Mouse (Mus musculus) kidney, adult 9 months (tissue): ENCODE results near the gene Ptger3.
A peak's percentile ranks its signal among the peaks of the same experiment; 100 is the strongest.

Experiments used
- DNase-seq: peaks from one replicate; pipeline ENCODE4 v3.0.0; 2022

Ptger3 gene

GRCm38 (mm10) chr3:157597837-157598379 lies 31.2 kb downstream of the Ptger3 start:
- no peak for DNase-seq

GRCm38 (mm10) chr3:157604684-157605410 lies 38.2 kb downstream of the Ptger3 start:
- DNase-seq: no peak

- no peak for DNase-seq
Observed at GRCm38 (mm10) chr3:157605411-157605740, 38.7 kb downstream of the Ptger3 start.

- no peak for DNase-seq
Observed at GRCm38 (mm10) chr3:157613542-157613941, 46.9 kb downstream of the Ptger3 start.

- DNase-seq: no peak
Observed at GRCm38 (mm10) chr3:157616949-157617348, 50.3 kb downstream of the Ptger3 start.

- no peak for DNase-seq
Observed at GRCm38 (mm10) chr3:157627407-157627806, 60.7 kb downstream of the Ptger3 start.

- DNase-seq: no peak
Observed at GRCm38 (mm10) chr3:157630671-157631070, 64.0 kb downstream of the Ptger3 start.

GRCm38 (mm10) chr3:157631383-157631782 lies 64.7 kb downstream of the Ptger3 start:
- no peak for DNase-seq

- DNase-seq: no peak
Observed at GRCm38 (mm10) chr3:157634431-157634830, 67.7 kb downstream of the Ptger3 start.

GRCm38 (mm10) chr3:157635713-157636112 lies 69.0 kb downstream of the Ptger3 start:
- no peak for DNase-seq

GRCm38 (mm10) chr3:157636887-157637286 lies 70.2 kb downstream of the Ptger3 start:
- no peak for DNase-seq

GRCm38 (mm10) chr3:157637341-157637740 lies 70.6 kb downstream of the Ptger3 start:
- DNase-seq: no peak

GRCm38 (mm10) chr3:157641634-157642033 lies 74.9 kb downstream of the Ptger3 start:
- no peak for DNase-seq

- no peak for DNase-seq
Observed at GRCm38 (mm10) chr3:157661622-157662021, 94.9 kb downstream of the Ptger3 start.

- no peak for DNase-seq
Observed at GRCm38 (mm10) chr3:157664486-157665041, 97.9 kb downstream of the Ptger3 start.

- DNase-seq: peak; percentile 19
Observed at GRCm38 (mm10) chr3:157665471-157665870, 98.8 kb downstream of the Ptger3 start.

GRCm38 (mm10) chr3:157666142-157666541 lies 99.5 kb downstream of the Ptger3 start:
- DNase-seq: peak; percentile 44

- no peak for DNase-seq
Observed at GRCm38 (mm10) chr3:157686105-157686504, 119.4 kb downstream of the Ptger3 start.

- peak; percentile 56 for DNase-seq
Observed at GRCm38 (mm10) chr3:157688419-157689162, 121.9 kb downstream of the Ptger3 start.
